Mouse (Mus musculus) central nervous system, embryonic 18 days (tissue): Measurements from ENCODE around the gene Shisa6. TPM values are rescaled to one million over a fixed set of nuclear protein-coding genes. Genes with fewer than 3 reads are reported as not detected.

ENCODE experiments used
- polyA plus RNA-seq: library from polyadenylated mRNA; depleted of rRNA; stranded (reverse); fragments of >200 nt; gene quantifications from 2 replicates; pipeline ENCODE4 v1.2.3, GENCODE M21; 2012; rRNA removed

Gene Shisa6
- 11.3 and 11.6 TPM in 2 replicates for polyA plus RNA-seq

GRCm38 (mm10) chr11:66525371-66526045 is at the start of gene Shisa6:
Gene Shisa6 (minus strand): TSS chr11:66525964.

GRCm38 (mm10) chr11:66167801-66168651 is 357.7 kb downstream of the Shisa6 start, which contains the start of gene Dnah9:
Gene Dnah9 (minus strand): TSS chr11:66168551.

